ENCODE assay signal across 31 mouse cellular contexts in the genomic region with DNA sequence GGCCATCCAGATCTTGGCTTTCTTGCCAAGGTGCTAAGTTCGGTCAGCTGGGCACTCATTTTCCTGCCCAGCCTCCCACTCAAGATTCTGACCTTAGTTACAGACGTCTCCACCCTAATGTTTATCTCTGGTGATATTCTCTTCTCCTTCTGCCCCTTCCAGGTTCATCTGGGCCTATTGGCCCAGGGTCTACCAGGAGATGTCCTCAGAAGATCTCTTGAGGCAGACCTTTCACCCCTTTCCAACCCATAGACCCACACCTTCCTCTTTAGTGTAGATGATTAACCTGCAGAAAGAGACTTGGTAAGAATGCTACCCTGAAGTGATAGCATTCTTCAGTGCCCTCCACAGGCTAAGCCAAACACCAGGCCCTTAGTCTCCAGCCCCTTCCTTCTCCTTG. TPM values are rescaled to one million over a fixed set of nuclear protein-coding genes. Genes with fewer than 3 reads are reported as not detected.
DNase-seq lines count a peak whose midpoint lies in the region; ATAC-seq and TF ChIP-seq lines count a peak whose summit lies in the region.
"Had no signal": no experiment of that assay in that cellular context is flagged by ENCODE, and none has a peak within 500 bp of the region (broad histone marks: within the 10 kb centered on the region; RNA-seq: fewer than 3 reads in every experiment).

No protein-coding gene starts in this region.

- no peak for TF ChIP-seq POLR2A in small intestine, adult 2 months (IDR thresholded peaks at IDR 0.05; ENCODE audit: low read depth, low read length)

- H3K4me2 ChIP-seq in kidney, embryonic 14.5 days (replicated peaks; ENCODE audit: low read depth, low read length), result no peak overlapping the region
- peak overlapping the region; percentile 66 for H3K4me2 ChIP-seq in neural tube, embryonic 13.5 days
- H3K4me2 ChIP-seq: embryonic facial prominence, embryonic 12.5 days; stomach, embryonic 15.5 days had no signal

- H3K27ac ChIP-seq in kidney, embryonic 14.5 days (ENCODE audit: low read depth, low read length), result no peak overlapping the region
- no peak overlapping the region for H3K27ac ChIP-seq in neural tube, embryonic 13.5 days (replicated peaks)
- peak overlapping the region; percentile 91 for H3K27ac ChIP-seq in small intestine, adult 2 months (ENCODE audit: insufficient read depth, low read depth, low read length)
- H3K27ac ChIP-seq: embryonic facial prominence, embryonic 12.5 days; heart, embryonic 10.5 days; midbrain, embryonic 13.5 days; stomach, embryonic 15.5 days had no signal

- H3K27me3 ChIP-seq in kidney, embryonic 14.5 days (ENCODE audit: control insufficient read depth, insufficient read depth, low read length), result peaks cover 8% of the 10 kb centered on the region; the same call in 1 of the 2 replicates
- peaks cover 35% of the 10 kb centered on the region for H3K27me3 ChIP-seq in neural tube, embryonic 13.5 days
- no peaks in the 10 kb centered on the region for H3K27me3 ChIP-seq in small intestine, adult 2 months (ENCODE audit: control insufficient read depth, insufficient read depth, low read length)
- H3K27me3 ChIP-seq: stomach, embryonic 15.5 days had no signal

- ATAC-seq in kidney, embryonic 14.5 days (ENCODE audit: low FRiP score, low TSS enrichment), result no peak
- no peak for ATAC-seq in neural tube, embryonic 13.5 days (ENCODE audit: low read depth)
- ATAC-seq: forebrain, postnatal 0 days; inflammation-experienced regulatory T-cells, adult 6 months; midbrain, embryonic 13.5 days had no signal

- H3K4me3 ChIP-seq in kidney, embryonic 14.5 days (ENCODE audit: low read length), result no peak overlapping the region
- H3K4me3 ChIP-seq in neural tube, embryonic 13.5 days, result no peak overlapping the region
- peak overlapping the region; percentile 38 for H3K4me3 ChIP-seq in small intestine, adult 2 months (ENCODE audit: low read depth, low read length)
- H3K4me3 ChIP-seq: embryonic facial prominence, embryonic 12.5 days; heart, embryonic 10.5 days; midbrain, embryonic 13.5 days; stomach, embryonic 15.5 days had no signal

- 76% methylated on average over 2 of the region's 2 CpGs for WGBS in kidney, embryonic 14.5 days
- WGBS in neural tube, embryonic 13.5 days, result 82% methylated on average over 2 of the region's 2 CpGs
- WGBS in small intestine, adult 2 months, result 33% methylated on average over 2 of the region's 2 CpGs

- H3K9me3 ChIP-seq in kidney, embryonic 14.5 days (ENCODE audit: control insufficient read depth, low read length), result no peaks in the 10 kb centered on the region
- H3K9me3 ChIP-seq in neural tube, embryonic 13.5 days, result no peaks in the 10 kb centered on the region
- H3K9me3 ChIP-seq: embryonic facial prominence, embryonic 12.5 days; heart, embryonic 10.5 days; midbrain, embryonic 13.5 days; stomach, embryonic 15.5 days had no signal

- no peaks in the 10 kb centered on the region for H3K36me3 ChIP-seq in kidney, embryonic 14.5 days (ENCODE audit: control insufficient read depth, insufficient read depth, low read length)
- no peaks in the 10 kb centered on the region for H3K36me3 ChIP-seq in neural tube, embryonic 13.5 days
- 0 out of 2 replicates have a peak, but pooled peaks cover 5% of the 10 kb centered on the region for H3K36me3 ChIP-seq in small intestine, adult 2 months (ENCODE audit: control insufficient read depth, insufficient read depth, low read length)
- H3K36me3 ChIP-seq: embryonic facial prominence, embryonic 12.5 days; heart, embryonic 10.5 days; midbrain, embryonic 13.5 days; stomach, embryonic 15.5 days had no signal

- H3K9ac ChIP-seq in kidney, embryonic 14.5 days (ENCODE audit: low read depth, low read length), result no peak overlapping the region
- H3K9ac ChIP-seq in neural tube, embryonic 13.5 days, result no peak overlapping the region
- H3K9ac ChIP-seq: embryonic facial prominence, embryonic 12.5 days; forebrain, postnatal 0 days; midbrain, embryonic 13.5 days; stomach, embryonic 15.5 days had no signal

- TF ChIP-seq CTCF in small intestine, adult 2 months (IDR thresholded peaks at IDR 0.05; ENCODE audit: extremely low read depth, insufficient read length, insufficient replicate concordance, low read depth, low read length), result no peak

- DNase-seq in heart, adult 11 months, result peak; percentile 84
- no peak for DNase-seq in heart, adult 18-20 months
- peak; percentile 51 for DNase-seq in kidney, adult 18-20 months
- DNase-seq in neural tube, embryonic 10.5 days (ENCODE audit: extremely low spot score, low spot score), result no peak
- DNase-seq in frontal cortex, postnatal 36 days (ENCODE audit: low spot score in 2 of 2), result no peak
- DNase-seq: adrenal gland, postnatal 36 days; forebrain, postnatal 0 days; gastrocnemius, postnatal 36 days; heart, postnatal 4 days; layer of hippocampus, postnatal 36 days; lung, postnatal 10 days; right cerebral cortex, adult 18-20 months; right cerebral cortex, postnatal 4 days; thymus, postnatal 4 days had no signal

- peaks cover 13% of the 10 kb centered on the region; the same call in 1 of the 2 replicates for H3K4me1 ChIP-seq in kidney, embryonic 14.5 days (ENCODE audit: control insufficient read depth, insufficient read depth, low read length)
- peaks cover 42% of the 10 kb centered on the region for H3K4me1 ChIP-seq in neural tube, embryonic 13.5 days (replicated peaks)
- peaks cover 35% of the 10 kb centered on the region for H3K4me1 ChIP-seq in small intestine, adult 2 months (ENCODE audit: control insufficient read depth, insufficient read depth, insufficient read length, low read length)

RNA-seq across cellular contexts. Expression of a gene that starts 2.8 kb away (rescaled TPM):
- total RNA-seq in heart, adult 18-20 months (2021), result 10 to 100 TPM in 1 of 2 experiments, 1 to 10 TPM in 1; 7.1 to 14.6 TPM
- 4.1 and 4.9 TPM in 2 replicates for polyA plus RNA-seq in kidney, embryonic 14.5 days (2014; fragmentation: Nextera tagmentation; extraction: Ambion mirVana)
- 23.0 and 23.4 TPM in 2 replicates for polyA plus RNA-seq in neural tube, embryonic 13.5 days (2015; fragmentation: Nextera tagmentation; extraction: Ambion mirVana)
- polyA plus RNA-seq in small intestine, adult 2 months (2012; rRNA removed), result 18.5 and 125 TPM in 2 replicates
- total RNA-seq: megakaryocyte, adult 5-6 weeks had no signal

RNA-seq across cellular contexts. Expression of a gene that starts 10.8 kb away (rescaled TPM):
- 10 to 100 TPM; 44.6 to 44.8 TPM for total RNA-seq in heart, adult 18-20 months (2021)
- polyA plus RNA-seq in kidney, embryonic 14.5 days (2014; fragmentation: Nextera tagmentation; extraction: Ambion mirVana), result 85.8 and 112 TPM in 2 replicates
- polyA plus RNA-seq in neural tube, embryonic 13.5 days (2015; fragmentation: Nextera tagmentation; extraction: Ambion mirVana), result 75.1 and 76.4 TPM in 2 replicates
- polyA plus RNA-seq in small intestine, adult 2 months (2012; rRNA removed), result 57.3 and 65.5 TPM in 2 replicates

RNA-seq across cellular contexts. Expression of a gene that starts 14.0 kb away (rescaled TPM):
- under 1 TPM; 0.42 to 0.85 TPM for total RNA-seq in heart, adult 18-20 months (2021)
- 0.20 and 0.32 TPM in 2 replicates for polyA plus RNA-seq in kidney, embryonic 14.5 days (2014; fragmentation: Nextera tagmentation; extraction: Ambion mirVana)
- polyA plus RNA-seq in neural tube, embryonic 13.5 days (2015; fragmentation: Nextera tagmentation; extraction: Ambion mirVana), result 0.49 and 1.1 TPM in 2 replicates
- 0.63 and 2.6 TPM in 2 replicates for polyA plus RNA-seq in small intestine, adult 2 months (2012; rRNA removed)
- total RNA-seq: megakaryocyte, adult 5-6 weeks had no signal
- polyA plus RNA-seq: inflammation-experienced regulatory T-cells, adult 6 months had no signal

RNA-seq across cellular contexts. Expression of a gene that starts 18.5 kb away (rescaled TPM):
- not detected for total RNA-seq in heart, adult 18-20 months (2021)
- polyA plus RNA-seq in kidney, embryonic 14.5 days (2014; fragmentation: Nextera tagmentation; extraction: Ambion mirVana), result 0.40 and 0.43 TPM in 2 replicates
- not detected in 2 replicates for polyA plus RNA-seq in neural tube, embryonic 13.5 days (2015; fragmentation: Nextera tagmentation; extraction: Ambion mirVana)
- polyA plus RNA-seq in small intestine, adult 2 months (2012; rRNA removed), result not detected in 2 replicates
- total RNA-seq: adrenal gland, adult 18-20 months; adrenal gland, postnatal 36 days; forebrain, postnatal 0 days; gastrocnemius, postnatal 36 days; heart, postnatal 4 days; layer of hippocampus, postnatal 36 days; left cerebral cortex, postnatal 10 days; liver, adult 2 months; megakaryocyte, adult 5-6 weeks had no signal
- polyA plus RNA-seq: embryonic facial prominence, embryonic 12.5 days; forebrain, embryonic 11.5 days; forebrain, postnatal 0 days; heart, embryonic 10.5 days; heart, embryonic 16.5 days; inflammation-experienced regulatory T-cells, adult 6 months; limb, embryonic 11.5 days; liver, adult 2 months; liver, embryonic 16.5 days; midbrain, embryonic 13.5 days; neural tube, embryonic 14.5 days had no signal

RNA-seq across cellular contexts. Expression of a gene that starts 31.0 kb away (rescaled TPM):
- 10 to 100 TPM; 76.7 to 79.8 TPM for total RNA-seq in heart, adult 18-20 months (2021)
- 226 and 291 TPM in 2 replicates for polyA plus RNA-seq in kidney, embryonic 14.5 days (2014; fragmentation: Nextera tagmentation; extraction: Ambion mirVana)
- polyA plus RNA-seq in neural tube, embryonic 13.5 days (2015; fragmentation: Nextera tagmentation; extraction: Ambion mirVana), result 249 and 265 TPM in 2 replicates
- 34.5 and 36.4 TPM in 2 replicates for polyA plus RNA-seq in small intestine, adult 2 months (2012; rRNA removed)

Comparison
In these comparisons a context has a peak if more than half of its experiments do, and no peak if none do; other contexts are left out.
1. DNase-seq: peak in heart, adult 11 months (single experiment) and kidney, adult 18-20 months (single experiment); none in heart, adult 18-20 months (0 of 2), neural tube, embryonic 10.5 days (single experiment) and frontal cortex, postnatal 36 days (0 of 2).